Mouse (Mus musculus) kidney, postnatal 25 days (tissue): Measurements from ENCODE around the gene Adam22.

Experiments
- DNase-seq, 2 experiments: peaks; one replicate each; pipeline ENCODE4 v3.0.0; 2021; ENCODE audit warnings: mixed read lengths in 2 of 2

The Adam22 gene

GRCm38 (mm10) chr5:8146146-8146545 is 221.8 kb downstream of the Adam22 start:
- DNase-seq = peak; percentile 20 to 52

DNA sequence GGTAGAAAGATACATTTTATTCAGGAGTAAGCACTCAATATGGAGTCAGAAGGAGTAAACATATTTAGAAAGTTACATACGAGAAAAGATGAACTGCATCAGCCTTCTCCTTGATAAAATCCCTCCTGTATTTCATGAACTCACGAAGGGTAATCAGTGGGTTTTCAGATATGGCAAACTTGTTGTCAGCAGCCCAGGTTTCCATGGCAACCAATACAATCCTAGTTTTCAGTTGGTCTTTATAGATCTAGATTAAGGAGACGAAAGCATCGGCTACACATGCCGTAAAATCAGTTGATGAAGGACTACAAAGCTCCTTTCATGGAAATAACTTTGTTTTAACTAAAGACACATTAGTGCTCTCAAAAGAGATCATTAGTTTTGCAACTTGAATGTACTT is 222.5 kb downstream of the Adam22 start:
- DNase-seq = no peak

- DNase-seq = no peak
Observed at GRCm38 (mm10) chr5:8132546-8132945, 235.4 kb downstream of the Adam22 start.

- DNase-seq = no peak
Observed at GRCm38 (mm10) chr5:8131918-8132317, 236.0 kb downstream of the Adam22 start.

DNA sequence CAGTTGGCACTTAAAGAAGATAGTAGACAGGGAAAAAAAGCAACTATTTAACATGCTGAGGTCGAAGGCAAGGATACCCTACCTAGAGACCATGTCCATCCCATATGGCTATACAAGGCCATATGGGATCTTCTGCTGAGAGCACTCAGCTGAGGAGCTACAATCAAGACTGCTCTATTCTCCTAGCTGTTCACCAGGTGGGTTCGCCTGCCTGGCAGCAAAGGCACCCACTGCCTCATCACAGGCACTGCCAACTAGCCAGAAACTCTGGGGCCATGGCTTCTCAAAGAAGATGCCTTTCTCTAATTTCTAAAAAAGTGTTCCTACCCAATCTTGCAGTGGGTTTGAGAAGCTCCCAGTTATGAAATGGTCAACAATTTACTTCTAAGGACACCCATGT is 238.2 kb downstream of the Adam22 start:
- no peak for DNase-seq

DNA sequence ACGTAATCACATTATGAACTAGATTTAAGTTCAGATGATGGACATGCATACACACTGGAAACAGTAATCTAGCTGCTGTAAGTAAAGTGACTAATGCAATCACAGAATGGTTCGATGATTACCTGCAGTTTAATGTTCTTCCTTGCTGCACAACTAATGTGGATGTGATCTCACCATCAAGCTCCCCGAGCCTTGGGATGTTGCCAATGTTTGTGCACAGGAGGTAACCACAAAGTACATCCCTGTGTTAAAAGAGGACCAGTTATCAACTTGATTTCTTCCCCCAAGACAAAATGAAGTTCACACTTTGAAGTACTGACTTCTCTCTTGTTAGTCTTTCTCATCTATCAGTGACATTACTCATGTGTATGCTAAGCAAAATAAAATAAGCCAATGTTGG is 247.0 kb downstream of the Adam22 start:
- no peak for DNase-seq

GRCm38 (mm10) chr5:8120087-8120486 is 247.9 kb downstream of the Adam22 start:
- no peak for DNase-seq

GRCm38 (mm10) chr5:8116561-8117168 is 251.3 kb downstream of the Adam22 start:
- no peak for DNase-seq

- DNase-seq = no peak
Observed at GRCm38 (mm10) chr5:8112246-8112645, 255.7 kb downstream of the Adam22 start.

DNA sequence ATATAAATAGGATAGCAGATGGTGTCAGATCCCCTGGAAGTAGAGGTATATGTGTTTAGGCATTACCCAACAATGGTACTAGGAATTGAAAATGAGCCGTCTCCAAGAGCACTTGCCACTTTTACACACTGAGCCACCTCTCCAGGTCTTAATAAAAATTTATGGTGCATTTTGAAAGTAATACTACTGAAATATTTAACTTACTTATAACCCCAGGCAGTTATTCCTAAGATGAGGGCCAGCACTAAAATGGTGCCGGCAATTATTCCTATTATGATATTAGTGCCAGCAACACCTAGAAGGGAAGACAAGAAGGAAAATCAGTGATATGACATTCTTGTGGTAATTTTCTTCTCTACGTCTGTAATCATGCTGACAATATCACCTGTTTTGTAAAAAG is 256.3 kb downstream of the Adam22 start:
- DNase-seq = no peak

GRCm38 (mm10) chr5:8095689-8096088 is 272.3 kb downstream of the Adam22 start:
- DNase-seq = no peak

DNA sequence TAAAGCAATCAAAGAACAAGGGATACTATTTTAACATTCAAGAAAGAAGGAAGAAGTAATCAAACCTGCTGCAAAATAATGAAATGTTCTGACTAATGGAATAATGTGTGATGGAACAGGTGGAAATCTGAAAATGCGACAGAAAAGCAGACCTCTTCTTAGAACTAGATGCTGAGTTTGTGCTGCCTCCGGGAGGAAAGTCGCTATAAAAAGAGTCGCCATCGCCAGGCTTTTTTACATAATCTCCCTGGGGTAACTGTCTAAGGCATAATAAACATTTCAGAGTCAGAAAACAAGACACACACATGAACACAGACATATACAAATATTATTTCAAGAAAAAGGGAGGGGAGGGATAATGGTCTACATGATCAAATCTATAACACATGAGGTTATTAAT is 273.0 kb downstream of the Adam22 start:
- DNase-seq = no peak

DNA sequence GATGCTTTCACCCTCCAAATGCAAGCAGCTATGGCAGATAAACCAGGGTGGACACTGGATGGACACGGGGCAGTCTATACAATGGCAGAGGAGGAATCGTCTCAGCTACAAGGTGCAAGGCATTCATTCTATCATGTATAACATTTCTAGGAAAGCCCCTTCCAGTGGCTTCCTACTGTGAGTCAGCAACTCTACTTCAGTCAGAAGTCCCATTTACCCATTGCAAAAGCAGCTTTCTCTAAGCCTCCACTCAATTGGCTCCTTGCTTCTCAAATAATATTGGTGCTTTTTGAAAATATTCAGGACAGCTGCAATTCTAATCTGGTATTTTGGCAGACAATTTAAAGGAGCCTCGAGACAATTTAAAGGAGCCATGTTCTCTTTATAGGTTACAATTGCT is 279.8 kb downstream of the Adam22 start:
- DNase-seq = no peak

DNA sequence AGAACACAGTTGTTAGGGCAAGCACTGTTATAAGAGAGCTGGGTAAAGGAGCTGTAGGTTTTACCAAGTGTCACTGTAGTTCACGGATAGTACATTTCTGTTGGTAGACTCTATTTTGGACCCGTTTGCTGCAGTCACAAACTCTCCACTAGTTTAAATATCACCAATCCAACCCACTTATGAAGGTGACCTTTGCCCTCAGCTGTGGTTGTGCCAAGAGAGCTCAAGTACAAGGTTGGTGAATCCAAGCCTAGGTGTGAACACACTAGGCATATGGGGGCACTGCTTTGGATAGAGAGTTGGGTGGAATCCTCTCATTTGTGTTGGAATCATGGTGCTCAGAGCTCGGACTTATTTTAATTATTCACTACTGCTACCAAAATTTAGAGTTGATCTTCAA is 282.3 kb downstream of the Adam22 start:
- DNase-seq = peak in 1 of 2 experiments; percentile 16

DNA sequence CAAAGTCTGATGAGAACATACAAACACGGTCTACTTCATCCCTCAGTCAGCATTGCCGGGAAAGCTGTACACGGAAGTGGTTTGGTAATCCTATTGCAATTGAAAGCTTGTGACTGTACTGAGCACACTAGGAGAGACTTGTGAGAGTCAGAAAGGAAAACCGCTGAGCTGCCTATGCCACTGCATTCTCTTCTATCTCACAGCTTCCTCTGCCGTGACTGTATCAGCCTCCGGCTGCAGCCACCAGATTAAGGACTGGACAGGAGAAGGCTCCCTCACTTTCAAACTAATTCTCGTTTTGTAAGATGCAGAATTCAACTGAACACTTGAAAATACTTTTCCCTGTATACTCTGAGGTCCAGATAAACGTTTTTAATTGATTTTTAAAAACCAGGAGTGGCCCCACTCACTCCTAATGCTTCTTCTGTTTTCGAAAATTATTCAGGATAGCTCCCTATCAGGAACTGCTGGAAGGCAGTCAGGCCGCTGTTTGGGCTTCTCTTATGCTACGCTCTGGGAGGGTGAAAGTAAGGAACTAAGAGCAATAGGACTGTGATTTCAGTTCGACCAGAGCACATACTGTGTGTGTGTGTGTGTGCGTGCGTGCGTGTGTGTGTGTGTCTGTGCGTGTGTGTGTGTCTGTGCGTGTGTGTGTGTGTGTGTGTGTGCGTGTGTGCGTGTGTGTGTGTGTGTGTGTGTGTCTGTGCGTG is 285.0 kb downstream of the Adam22 start:
- no peak for DNase-seq

DNA sequence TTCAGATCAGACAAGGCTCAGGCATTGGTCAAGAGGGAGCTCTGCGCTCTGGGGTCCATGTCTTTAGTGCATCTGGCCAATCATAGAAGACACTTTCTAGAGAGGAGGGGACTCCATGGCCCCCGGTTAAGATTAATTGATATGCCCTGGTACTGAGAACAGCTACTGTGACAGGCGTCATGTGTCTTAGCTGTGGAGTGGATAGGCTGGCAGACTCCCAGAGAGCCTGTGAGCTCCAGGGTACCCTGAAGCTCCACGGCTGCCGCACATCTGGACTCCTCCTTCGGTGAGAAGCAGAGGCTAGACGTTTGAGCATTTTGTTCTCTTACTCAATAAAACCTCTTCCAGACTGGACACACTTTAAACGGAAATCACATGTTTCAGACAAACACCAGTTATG is 290.5 kb downstream of the Adam22 start:
- DNase-seq = no peak

DNA sequence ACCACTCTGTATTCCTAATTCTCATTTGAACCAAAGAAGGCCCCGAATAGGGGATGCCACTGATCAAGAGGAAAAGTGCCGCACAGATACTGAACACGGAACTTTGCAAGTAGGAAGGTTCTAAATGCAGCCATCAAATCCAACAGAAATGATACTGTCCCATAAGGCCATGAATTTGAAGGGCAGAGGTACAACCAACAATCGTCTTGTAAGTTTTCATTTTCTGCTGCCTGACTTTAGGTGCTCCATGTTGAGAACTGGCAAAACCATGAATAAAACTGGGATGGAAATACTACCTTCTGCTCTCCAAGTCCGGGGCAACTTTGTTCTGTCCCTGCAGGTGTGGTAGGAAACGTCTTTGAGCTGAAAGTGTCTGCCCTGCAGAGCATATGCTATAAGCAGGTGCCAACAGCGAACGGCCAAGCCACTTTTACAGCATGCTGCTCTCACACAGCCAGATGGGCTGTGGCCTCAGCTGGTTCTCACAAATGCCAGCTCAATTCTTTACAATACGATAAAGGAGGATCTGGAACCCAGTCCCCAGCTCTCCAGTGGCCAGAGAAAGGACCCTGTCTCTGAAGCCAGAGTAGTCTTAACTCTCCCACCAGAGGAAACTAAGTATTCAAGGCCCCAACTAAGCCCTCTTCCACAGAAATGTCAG is 293.9 kb downstream of the Adam22 start:
- no peak for DNase-seq

DNA sequence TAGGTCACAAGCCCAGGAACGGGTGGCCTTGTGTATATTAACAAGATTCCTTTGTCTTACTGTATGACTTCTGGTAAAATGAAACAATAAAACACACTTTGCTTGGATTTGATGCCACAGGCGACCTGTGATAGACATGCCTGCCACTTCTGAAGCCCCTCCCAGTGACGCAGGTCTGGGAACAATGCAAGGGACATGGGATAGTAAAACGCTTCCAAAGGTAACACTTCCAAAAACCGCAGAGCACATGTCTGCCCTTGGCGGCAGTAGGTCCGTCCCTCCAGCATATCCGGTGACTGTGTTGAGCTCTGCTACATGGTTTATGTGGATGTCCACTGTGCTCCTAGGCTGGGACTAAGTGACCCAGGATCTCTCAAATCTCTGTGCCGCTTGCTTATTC is 294.6 kb downstream of the Adam22 start:
- DNase-seq = no peak

DNA sequence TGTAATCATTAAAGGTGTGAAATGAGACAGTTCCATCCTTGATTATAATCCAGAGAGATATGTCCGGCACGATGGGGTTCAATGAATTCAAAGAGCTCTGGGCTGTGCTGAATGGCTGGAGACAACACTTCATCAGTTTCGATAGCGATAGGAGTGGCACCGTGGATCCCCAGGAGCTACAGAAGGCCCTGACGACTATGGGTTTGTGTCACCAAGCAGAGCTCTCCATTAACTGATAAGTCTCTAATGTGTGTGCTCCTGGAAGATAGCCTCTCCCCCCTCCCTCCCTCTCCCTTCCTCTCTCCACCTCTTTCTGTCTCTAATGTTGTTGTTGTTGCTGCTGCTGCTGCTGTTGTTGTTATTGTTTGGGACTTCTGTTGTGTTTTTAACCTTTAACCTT is 304.8 kb downstream of the Adam22 start:
- no peak for DNase-seq

DNA sequence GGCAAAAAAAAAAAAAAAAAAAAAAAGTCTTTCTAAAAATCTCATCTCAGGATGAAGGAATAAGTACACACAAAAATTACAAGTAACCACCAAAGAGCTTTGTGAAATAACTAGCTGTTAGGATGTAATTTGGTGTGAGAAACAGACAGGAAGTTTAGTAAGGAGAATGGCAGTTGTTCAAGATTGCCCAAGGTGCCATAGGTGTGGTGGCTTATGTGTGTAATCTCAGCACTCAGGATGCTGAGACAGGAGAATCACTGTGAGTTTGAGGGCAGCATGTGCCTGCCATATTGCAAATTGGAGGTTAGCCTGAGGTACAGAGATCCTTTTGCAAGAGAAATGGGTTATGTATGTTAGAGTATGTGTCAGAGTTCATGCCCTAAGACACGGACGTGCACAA is 305.5 kb downstream of the Adam22 start:
- DNase-seq = no peak

DNA sequence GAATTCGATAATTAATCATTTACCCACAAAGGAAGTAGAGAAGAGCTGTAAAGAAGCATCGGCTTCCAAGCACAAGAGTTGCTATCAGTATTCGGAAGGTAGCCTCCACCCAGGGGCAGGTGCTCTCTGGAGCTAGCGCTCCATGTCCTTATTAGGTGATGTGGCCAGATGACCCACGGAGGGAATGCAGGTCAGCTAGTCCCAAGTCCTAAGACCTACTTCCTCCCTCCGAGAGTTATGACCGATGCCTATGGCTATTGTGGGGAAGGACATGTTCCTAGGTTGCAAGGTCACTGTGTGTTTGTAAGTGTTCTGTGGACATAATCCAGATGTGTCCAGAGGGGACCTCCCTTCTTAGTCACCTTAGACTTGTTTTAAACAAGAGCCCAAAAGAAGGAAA is 309.9 kb downstream of the Adam22 start:
- DNase-seq = peak in 1 of 2 experiments; percentile 68

DNA sequence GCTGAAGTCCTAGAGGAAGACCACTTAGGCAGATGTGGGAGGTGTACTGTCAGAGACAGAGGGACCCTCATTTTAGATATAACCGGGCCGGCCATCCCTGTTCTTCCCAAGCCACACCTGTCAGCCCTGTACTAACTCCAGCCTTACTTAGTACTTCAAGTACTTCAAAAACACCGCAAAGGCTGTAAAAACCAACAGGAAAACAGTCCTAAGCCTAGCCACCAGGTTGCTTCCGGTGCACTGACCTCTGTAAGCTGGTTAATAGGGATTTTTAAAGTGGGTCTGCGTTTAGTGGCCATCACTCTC is 311.0 kb downstream of the Adam22 start:
- DNase-seq = no peak

DNA sequence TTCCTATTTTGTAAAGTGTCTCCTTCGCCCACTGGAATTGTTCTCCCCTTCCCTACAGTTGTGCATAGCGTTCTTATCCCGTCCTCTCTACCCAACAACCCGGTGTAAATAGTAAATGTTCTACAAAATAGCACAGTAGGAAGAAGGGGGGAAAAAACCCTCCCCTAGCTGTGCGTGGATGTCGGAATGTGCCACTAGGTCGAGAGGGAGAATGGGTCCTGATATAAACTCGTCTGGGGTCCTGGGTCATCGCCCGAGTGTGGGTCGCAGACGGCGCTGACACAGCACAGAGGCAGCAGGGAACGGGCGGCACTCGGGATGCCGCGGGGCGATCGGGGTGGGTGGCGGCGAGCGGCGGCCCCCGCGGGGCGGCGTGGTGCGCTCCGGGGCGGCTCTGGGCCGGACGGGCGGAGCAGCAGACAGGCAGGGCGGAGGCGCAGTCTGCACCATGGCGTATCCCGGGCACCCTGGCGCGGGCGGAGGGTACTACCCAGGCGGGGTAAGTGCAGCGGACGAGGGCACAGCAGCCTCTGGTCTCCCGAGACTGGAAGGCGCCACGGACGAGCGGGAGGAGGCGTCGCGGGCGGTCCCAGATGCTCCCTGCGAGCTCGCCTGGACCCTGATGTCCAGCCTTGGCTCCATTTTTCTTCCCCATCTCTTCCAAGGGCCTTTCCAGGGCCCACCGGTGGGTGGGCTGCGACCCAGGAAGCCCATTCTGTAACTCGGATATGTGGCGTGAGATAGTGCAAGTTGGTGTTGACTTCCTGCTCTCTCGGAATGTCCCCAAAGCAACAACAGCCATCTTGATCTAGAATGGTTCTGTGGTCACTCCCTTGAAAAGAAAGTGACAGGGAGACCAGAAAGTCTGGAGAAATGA is 311.6 kb downstream of the Adam22 start:
- peak; percentile 89 to 95 for DNase-seq
